In the genomic region with DNA sequence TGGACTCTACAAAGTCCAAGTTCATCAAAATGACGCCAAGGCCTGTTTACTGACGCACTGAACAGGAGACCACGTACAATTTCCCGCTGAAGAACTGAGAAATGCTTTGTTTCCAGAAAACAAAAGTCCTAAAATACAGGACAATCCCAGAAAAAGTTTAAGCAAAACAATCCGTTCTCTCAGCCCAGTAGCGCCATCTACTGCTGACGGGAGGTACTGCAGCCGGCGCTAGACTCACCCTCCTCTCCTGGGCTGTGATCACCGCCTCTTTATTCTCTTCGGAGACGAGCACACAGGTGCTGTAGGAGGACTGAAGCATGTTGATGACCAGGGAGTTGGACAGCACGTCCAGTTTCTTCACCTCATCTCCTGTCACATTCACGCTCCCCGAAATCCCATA, we compare ENCODE assay signal across 7 mouse cellular contexts. TPM values are rescaled to one million over a fixed set of nuclear protein-coding genes. Genes with fewer than 3 reads are reported as not detected.
DNase-seq lines count a peak whose midpoint lies in the region; ATAC-seq and TF ChIP-seq lines count a peak whose summit lies in the region.

No protein-coding gene starts in this region.

- H3K27ac ChIP-seq in intestine, postnatal 0 days (ENCODE audit: low read depth, low read length) = no peak overlapping the region
- H3K27ac ChIP-seq in limb, embryonic 11.5 days (replicated peaks; ENCODE audit: low read depth, low read length) = no peak overlapping the region
- no peak overlapping the region for H3K27ac ChIP-seq in midbrain, postnatal 0 days (ENCODE audit: low read depth, low read length)

- peak; percentile 93 for TF ChIP-seq CTCF in intestine, postnatal 0 days (IDR thresholded peaks at IDR 0.05; ENCODE audit: low read depth)
- peak; percentile 96 for TF ChIP-seq CTCF in midbrain, postnatal 0 days (IDR thresholded peaks at IDR 0.05)

- peaks cover 35% of the 10 kb centered on the region; the same call in 1 of the 2 replicates for H3K36me3 ChIP-seq in intestine, postnatal 0 days (ENCODE audit: control insufficient read depth, insufficient read depth)
- no peaks in the 10 kb centered on the region for H3K36me3 ChIP-seq in limb, embryonic 11.5 days (ENCODE audit: control insufficient read depth, insufficient read depth, low read length)
- no peaks in the 10 kb centered on the region for H3K36me3 ChIP-seq in midbrain, postnatal 0 days (ENCODE audit: insufficient read depth, low read length)

- peak; percentile 39 for DNase-seq in T-cell, adult 2 months (ENCODE audit: low spot score)
- peak; percentile 12 for DNase-seq in cerebellum, adult 9-11 months
- DNase-seq in gastrocnemius, postnatal 14 days = peak; percentile 67
- DNase-seq in limb, embryonic 11.5 days (ENCODE audit: low spot score) = peak; percentile 84
- peak; percentile 46 for DNase-seq in midbrain, postnatal 0 days (ENCODE audit: low spot score)
- peak; percentile 15 to 46 for DNase-seq in spleen, postnatal 14 days (ENCODE audit: low spot score in 2 of 2)

- intact Hi-C loops in gastrocnemius, postnatal 14 days (cut with DNase I; ENCODE audit: low total_unique reads) = loop anchor here (10.0 kb wide), 1 partner anchor 90 kb away; a partner anchor contains a TSS

- no peaks in the 10 kb centered on the region for H3K4me1 ChIP-seq in intestine, postnatal 0 days (replicated peaks; ENCODE audit: control insufficient read depth, insufficient read depth, low read length)
- no peaks in the 10 kb centered on the region for H3K4me1 ChIP-seq in limb, embryonic 11.5 days (ENCODE audit: control insufficient read depth, insufficient read depth, low read length)
- no peaks in the 10 kb centered on the region for H3K4me1 ChIP-seq in midbrain, postnatal 0 days (ENCODE audit: insufficient read depth, low read length)

- H3K27me3 ChIP-seq in intestine, postnatal 0 days (replicated peaks; ENCODE audit: control insufficient read depth, insufficient read depth, low read length) = no peaks in the 10 kb centered on the region
- H3K27me3 ChIP-seq in limb, embryonic 11.5 days (ENCODE audit: control insufficient read depth, insufficient read depth, low read length) = no peaks in the 10 kb centered on the region
- no peaks in the 10 kb centered on the region for H3K27me3 ChIP-seq in midbrain, postnatal 0 days (ENCODE audit: insufficient read depth, low read length)

- peak overlapping the region; percentile 32; the same call in 1 of the 2 replicates for H3K4me2 ChIP-seq in intestine, postnatal 0 days (replicated peaks; ENCODE audit: low read depth)
- H3K4me2 ChIP-seq in limb, embryonic 11.5 days (ENCODE audit: low read depth, severe bottlenecking) = no peak overlapping the region
- H3K4me2 ChIP-seq in midbrain, postnatal 0 days (ENCODE audit: low read depth, low read length, poor library complexity, severe bottlenecking) = peak overlapping the region; percentile 30; the same call in 1 of the 2 replicates

- H3K4me3 ChIP-seq in intestine, postnatal 0 days (ENCODE audit: low read depth, low read length) = no peak overlapping the region
- no peak overlapping the region for H3K4me3 ChIP-seq in limb, embryonic 11.5 days (ENCODE audit: low read depth, low read length)
- no peak overlapping the region for H3K4me3 ChIP-seq in midbrain, postnatal 0 days (ENCODE audit: low read depth, low read length)

- no peaks in the 10 kb centered on the region for H3K9me3 ChIP-seq in intestine, postnatal 0 days (ENCODE audit: control insufficient read depth)
- H3K9me3 ChIP-seq in limb, embryonic 11.5 days (ENCODE audit: control insufficient read depth, low read length) = no peaks in the 10 kb centered on the region; the same call in 1 of the 2 replicates
- no peaks in the 10 kb centered on the region for H3K9me3 ChIP-seq in midbrain, postnatal 0 days (ENCODE audit: low read length)

- WGBS in intestine, postnatal 0 days = 23% methylated on average over 15 of the region's 15 CpGs
- 9% methylated on average over 15 of the region's 15 CpGs for WGBS in limb, embryonic 11.5 days
- WGBS in midbrain, postnatal 0 days = 9% methylated on average over 15 of the region's 15 CpGs

- ATAC-seq in intestine, postnatal 0 days = no peak
- no peak for ATAC-seq in limb, embryonic 11.5 days (ENCODE audit: insufficient number of reproducible peaks, low FRiP score, low TSS enrichment, low read depth)
- no peak for ATAC-seq in midbrain, postnatal 0 days (ENCODE audit: low FRiP score)

- no peak overlapping the region for H3K9ac ChIP-seq in intestine, postnatal 0 days (ENCODE audit: low read depth, low read length)
- no peak overlapping the region; the same call in 1 of the 2 replicates for H3K9ac ChIP-seq in limb, embryonic 11.5 days (ENCODE audit: low read length)
- H3K9ac ChIP-seq in midbrain, postnatal 0 days (replicated peaks; ENCODE audit: low read length, poor library complexity, severe bottlenecking) = no peak overlapping the region

RNA-seq across cellular contexts. Expression of a gene that starts 3.6 kb away (rescaled TPM):
- total RNA-seq in gastrocnemius, postnatal 14 days (2021) = 10 to 100 TPM; 63.5 to 77.7 TPM
- polyA plus RNA-seq in intestine, postnatal 0 days (2015; fragmentation: Nextera tagmentation; extraction: Ambion mirVana) = 474 and 501 TPM in 2 replicates
- polyA plus RNA-seq in limb, embryonic 11.5 days (2014; fragmentation: Nextera tagmentation; extraction: Ambion mirVana) = 0.15 and 0.96 TPM in 2 replicates
- 0.16 and 0.24 TPM in 2 replicates for total RNA-seq in midbrain, postnatal 0 days (2014; rRNA removed)
- 1.5 and 1.7 TPM in 2 replicates for polyA plus RNA-seq in midbrain, postnatal 0 days (2015; fragmentation: Nextera tagmentation; extraction: Ambion mirVana)

RNA-seq across cellular contexts. Expression of a gene that starts 33.4 kb away (rescaled TPM):
- not detected for total RNA-seq in gastrocnemius, postnatal 14 days (2021)
- polyA plus RNA-seq in intestine, postnatal 0 days (2015; fragmentation: Nextera tagmentation; extraction: Ambion mirVana) = 529 and 593 TPM in 2 replicates
- 0.13 TPM in 1 of 2 replicates, not detected in the other for polyA plus RNA-seq in limb, embryonic 11.5 days (2014; fragmentation: Nextera tagmentation; extraction: Ambion mirVana)
- total RNA-seq in midbrain, postnatal 0 days (2014; rRNA removed) = not detected in 2 replicates
- 0.27 and 0.44 TPM in 2 replicates for polyA plus RNA-seq in midbrain, postnatal 0 days (2015; fragmentation: Nextera tagmentation; extraction: Ambion mirVana)

Comparison
In these comparisons a context has a peak if more than half of its experiments do, and no peak if none do; other contexts are left out.
1. DNase-seq: peak in every context shown above with its lines; median percentile 84 in limb, embryonic 11.5 days; 67 in gastrocnemius, postnatal 14 days; 46 in midbrain, postnatal 0 days; 39 in T-cell, adult 2 months; 30 in spleen, postnatal 14 days; 12 in cerebellum, adult 9-11 months.
2. RNA of a gene that starts 3.6 kb away (polyA plus RNA-seq): 474 to 501 TPM in intestine, postnatal 0 days; 1.5 to 1.7 TPM in midbrain, postnatal 0 days and 0.15 to 0.96 TPM in limb, embryonic 11.5 days; every median in the first group is over 100 times any median in the second.
3. RNA of a gene that starts 33.4 kb away (polyA plus RNA-seq): 529 to 593 TPM in intestine, postnatal 0 days; 0.27 to 0.44 TPM in midbrain, postnatal 0 days and 0.13 TPM in limb, embryonic 11.5 days; every median in the first group is over 100 times any median in the second.